Mouse (Mus musculus) megakaryocyte-erythroid progenitor cell, adult 5-6 weeks (primary cell): Measurements from ENCODE around the gene Cdh22. TPM values are rescaled to one million over a fixed set of nuclear protein-coding genes. Genes with fewer than 3 reads are reported as not detected.

Experiments
- ATAC-seq: replicated peaks from 2 replicates; pipeline ENCODE4 v1.8.0; 2016; ENCODE audit warnings: mild to moderate bottlenecking, inconsistent platforms; ENCODE audit not compliant: severe bottlenecking, poor library complexity, low FRiP score, low TSS enrichment
- total RNA-seq, 2 experiments: library from RNA; stranded (forward) in 1 of 2; stranded (reverse) in 1 of 2; fragments of 200-1000, 215-1000 nt in 1 of 2; fragments of >200 nt in 1 of 2; fragmentation: Nextera tagmentation in 1 of 2; gene quantifications; 2 replicates each; pipeline ENCODE4 v1.2.3; 2014 to 2017

Cdh22 gene
- total RNA-seq (2014; fragmentation: Nextera tagmentation) (not detected in 2 replicates), total RNA-seq (2017) (not detected in 2 replicates)

- peak; percentile 58; the same call in 1 of the 2 replicates for ATAC-seq
Measured at GRCm38 (mm10) chr2:165234613-165235291, at the start of gene Cdh22. Gene Cdh22, minus strand, starts transcription at chr2:165234853.

- ATAC-seq, result no peak
Measured at GRCm38 (mm10) chr2:165284377-165284776, 49.7 kb upstream of the Cdh22 start.

GRCm38 (mm10) chr2:165283644-165284043 lies 49.0 kb upstream of the Cdh22 start:
- ATAC-seq, result no peak

- no peak for ATAC-seq
Measured at GRCm38 (mm10) chr2:165281779-165282311, 47.2 kb upstream of the Cdh22 start.

GRCm38 (mm10) chr2:165279351-165279750 lies 44.7 kb upstream of the Cdh22 start:
- no peak for ATAC-seq

GRCm38 (mm10) chr2:165277188-165277740 lies 42.6 kb upstream of the Cdh22 start:
- ATAC-seq, result no peak

GRCm38 (mm10) chr2:165275824-165276223 lies 41.2 kb upstream of the Cdh22 start:
- peak; percentile 74 for ATAC-seq

GRCm38 (mm10) chr2:165275124-165275640 lies 40.5 kb upstream of the Cdh22 start:
- ATAC-seq, result no peak

GRCm38 (mm10) chr2:165273589-165273988 lies 38.9 kb upstream of the Cdh22 start:
- ATAC-seq, result no peak

GRCm38 (mm10) chr2:165271326-165271725 lies 36.7 kb upstream of the Cdh22 start:
- no peak for ATAC-seq

- no peak for ATAC-seq
Measured at GRCm38 (mm10) chr2:165270858-165271257, 36.2 kb upstream of the Cdh22 start.

GRCm38 (mm10) chr2:165266739-165267138 lies 32.1 kb upstream of the Cdh22 start:
- ATAC-seq, result no peak

GRCm38 (mm10) chr2:165263861-165264260 lies 29.2 kb upstream of the Cdh22 start:
- no peak for ATAC-seq

- no peak for ATAC-seq
Measured at GRCm38 (mm10) chr2:165262274-165262990, 27.8 kb upstream of the Cdh22 start.

GRCm38 (mm10) chr2:165259859-165260258 lies 25.2 kb upstream of the Cdh22 start:
- ATAC-seq, result no peak

- no peak for ATAC-seq
Measured at GRCm38 (mm10) chr2:165258321-165258720, 23.7 kb upstream of the Cdh22 start.

- no peak for ATAC-seq
Measured at GRCm38 (mm10) chr2:165257151-165257834, 22.6 kb upstream of the Cdh22 start.

GRCm38 (mm10) chr2:165256213-165256612 lies 21.6 kb upstream of the Cdh22 start:
- ATAC-seq, result no peak

GRCm38 (mm10) chr2:165253867-165254266 lies 19.2 kb upstream of the Cdh22 start:
- no peak for ATAC-seq

GRCm38 (mm10) chr2:165253269-165253668 lies 18.6 kb upstream of the Cdh22 start:
- no peak for ATAC-seq
